Mouse (Mus musculus) heart, embryonic 15.5 days (tissue): ENCODE results near the gene Ucp2. TPM values are rescaled to one million over a fixed set of nuclear protein-coding genes. Genes with fewer than 3 reads are reported as not detected.
A peak's percentile ranks its signal among the peaks of the same experiment; 100 is the strongest.

Experiments
- ATAC-seq: fragments of 200-750 bp; cut with Nextera tagmentation; replicated peaks from 2 replicates; pipeline ENCODE4 v1.8.0; 2017; ENCODE audit warnings: low read depth, moderate TSS enrichment; ENCODE audit not compliant: insufficient number of reproducible peaks, insufficient read depth, low FRiP score
- H3K27ac ChIP-seq: fragments of 300-500 bp; sonication (generic); 2 replicates; pipeline ENCODE4 v1.5.1; 2015; ENCODE audit warnings: mild to moderate bottlenecking, inconsistent platforms
- H3K27me3 ChIP-seq: fragments of 300-500 bp; sonication (generic); 2 replicates; pipeline ENCODE4 v1.6.1; 2015; ENCODE audit warnings: inconsistent platforms
- H3K36me3 ChIP-seq: fragments of 300-500 bp; sonication (generic); 2 replicates; pipeline ENCODE4 v1.6.1; 2015; ENCODE audit warnings: mild to moderate bottlenecking, inconsistent platforms
- H3K4me1 ChIP-seq: fragments of 300-500 bp; sonication (generic); replicated peaks from 2 replicates; pipeline ENCODE4 v1.6.1; 2015; ENCODE audit warnings: inconsistent platforms
- H3K4me2 ChIP-seq: fragments of 300-500 bp; sonication (generic); 2 replicates; pipeline ENCODE4 v1.6.1; 2015; ENCODE audit warnings: inconsistent platforms, mild to moderate bottlenecking, moderate library complexity
- H3K4me3 ChIP-seq: fragments of 300-500 bp; sonication (generic); 2 replicates; pipeline ENCODE4 v1.5.1; 2015; ENCODE audit warnings: mild to moderate bottlenecking, inconsistent platforms
- H3K9ac ChIP-seq: fragments of 300-500 bp; sonication (generic); 2 replicates; pipeline ENCODE4 v1.6.1; 2015; ENCODE audit warnings: mild to moderate bottlenecking, inconsistent platforms
- H3K9me3 ChIP-seq: fragments of 300-500 bp; sonication (generic); replicated peaks from 2 replicates; pipeline ENCODE4 v1.6.1; 2016; ENCODE audit warnings: inconsistent platforms
- WGBS: fragments of 180-500 bp; shearing (Covaris S2); methylation state at CpG from one replicate; pipeline ENCODE4 v1.1.7; 2015; ENCODE audit warnings: mixed read lengths; 5-methylcytosine and 5-hydroxymethylcytosine counted together
- polyA plus RNA-seq: library from polyadenylated mRNA; unstranded; fragments of >200 nt; fragmentation: Nextera tagmentation; extraction: Ambion mirVana; gene quantifications from 2 replicates; pipeline ENCODE4 v1.2.1, GENCODE M21; 2015

Ucp2 gene
- polyA plus RNA-seq, 1 experiment from 2014 or later = 109 TPM

DNA sequence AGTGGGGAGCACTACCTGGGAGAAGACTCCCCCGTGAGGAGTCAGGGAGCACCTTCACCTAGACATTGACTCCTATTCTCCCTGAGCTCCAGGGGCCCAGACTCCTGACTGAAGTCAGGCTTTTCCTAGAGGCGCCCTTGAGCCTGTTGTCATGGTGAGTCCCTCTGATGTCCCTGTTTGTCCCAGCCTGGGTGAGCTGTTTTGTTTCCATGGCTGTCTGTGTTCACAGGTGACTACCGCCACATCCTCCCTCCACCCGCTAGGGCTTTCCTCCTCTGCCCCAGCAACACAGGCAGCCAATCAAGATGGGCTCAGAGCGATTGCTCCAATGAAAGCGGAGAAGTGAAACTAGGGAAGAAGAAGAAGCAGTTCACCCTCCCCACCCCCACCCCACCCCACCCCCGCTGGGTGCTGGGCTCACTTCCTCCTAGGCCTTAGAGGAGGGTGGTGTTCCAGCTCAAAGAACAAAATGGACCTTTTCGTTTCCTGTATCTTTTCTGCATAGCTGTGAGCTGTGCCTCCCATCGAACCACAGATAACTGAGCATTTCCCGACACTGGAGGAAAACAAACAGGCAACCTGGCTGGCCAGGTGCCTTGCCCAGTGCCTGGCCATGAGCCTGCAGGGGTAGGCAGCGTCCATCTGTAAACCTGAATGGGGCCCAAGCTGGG lies 2.6 kb downstream of the Ucp2 start:
- Histone ChIP-seq H3K36me3 (peaks cover 14% of the 10 kb centered on the region), H3K27ac (peak overlapping the region; percentile 76), H3K4me3 (peak overlapping the region; percentile 54), H3K27me3 (no peaks in the 10 kb centered on the region), H3K4me2 (peak overlapping the region; percentile 85), H3K9me3 (no peaks in the 10 kb centered on the region), H3K9ac (peak overlapping the region; percentile 33), H3K4me1 (peaks cover 42% of the 10 kb centered on the region)
- 25% methylated on average over 11 of the region's 11 CpGs for WGBS
- ATAC-seq = peak; percentile 34

DNA sequence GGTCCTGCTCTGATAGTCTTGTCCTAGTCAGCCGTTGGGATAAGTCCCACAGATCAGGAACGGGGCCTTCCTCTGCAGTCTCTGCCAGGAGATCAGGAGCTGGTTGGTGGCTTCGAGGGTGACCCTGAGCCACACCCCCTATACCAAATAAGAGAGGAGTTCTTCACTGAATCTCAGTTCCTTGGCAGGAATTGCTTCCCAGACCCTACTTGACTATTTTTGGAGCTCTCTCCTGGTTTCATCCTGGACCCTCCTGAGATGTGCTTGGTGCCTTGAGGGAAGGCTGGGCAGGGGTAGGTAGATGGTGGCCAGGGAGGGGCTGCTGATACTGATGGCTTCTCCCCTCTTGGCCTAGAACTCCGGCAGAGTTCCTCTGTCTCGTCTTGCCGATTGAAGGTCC lies 3.2 kb downstream of the Ucp2 start:
- no peak for ATAC-seq
- Histone ChIP-seq H3K27me3 (no peaks in the 10 kb centered on the region), H3K4me2 (peak overlapping the region; percentile 85), H3K9me3 (no peaks in the 10 kb centered on the region), H3K4me3 (peak overlapping the region; percentile 54; the same call in 1 of the 2 replicates), H3K36me3 (peaks cover 14% of the 10 kb centered on the region), H3K9ac (no peak overlapping the region), H3K27ac (peak overlapping the region; percentile 76), H3K4me1 (peaks cover 42% of the 10 kb centered on the region)
- 68% methylated on average over 6 of the region's 6 CpGs for WGBS

DNA sequence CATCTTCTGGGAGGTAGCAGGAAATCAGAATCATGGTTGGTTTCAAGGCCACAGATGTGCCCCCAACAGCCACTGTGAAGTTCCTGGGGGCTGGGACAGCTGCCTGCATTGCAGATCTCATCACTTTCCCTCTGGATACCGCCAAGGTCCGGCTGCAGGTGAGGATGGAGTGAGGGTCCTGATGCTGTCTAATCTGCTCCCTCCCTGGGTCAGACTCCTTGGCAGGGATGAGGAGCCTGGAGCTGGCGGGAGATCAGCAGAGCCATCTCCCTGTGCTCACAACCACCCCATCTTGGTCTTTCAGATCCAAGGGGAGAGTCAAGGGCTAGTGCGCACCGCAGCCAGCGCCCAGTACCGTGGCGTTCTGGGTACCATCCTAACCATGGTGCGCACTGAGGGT lies 3.7 kb downstream of the Ucp2 start:
- Histone ChIP-seq H3K27ac (peak overlapping the region; percentile 76; the same call in 1 of the 2 replicates), H3K4me1 (peaks cover 42% of the 10 kb centered on the region), H3K9me3 (no peaks in the 10 kb centered on the region), H3K4me3 (0 out of 2 replicates have a peak overlapping the region, but pooled peaks have one; percentile 54), H3K36me3 (peaks cover 14% of the 10 kb centered on the region), H3K4me2 (no peak overlapping the region), H3K27me3 (no peaks in the 10 kb centered on the region), H3K9ac (no peak overlapping the region)
- WGBS = 96% methylated on average over 9 of the region's 9 CpGs
- no peak for ATAC-seq

DNA sequence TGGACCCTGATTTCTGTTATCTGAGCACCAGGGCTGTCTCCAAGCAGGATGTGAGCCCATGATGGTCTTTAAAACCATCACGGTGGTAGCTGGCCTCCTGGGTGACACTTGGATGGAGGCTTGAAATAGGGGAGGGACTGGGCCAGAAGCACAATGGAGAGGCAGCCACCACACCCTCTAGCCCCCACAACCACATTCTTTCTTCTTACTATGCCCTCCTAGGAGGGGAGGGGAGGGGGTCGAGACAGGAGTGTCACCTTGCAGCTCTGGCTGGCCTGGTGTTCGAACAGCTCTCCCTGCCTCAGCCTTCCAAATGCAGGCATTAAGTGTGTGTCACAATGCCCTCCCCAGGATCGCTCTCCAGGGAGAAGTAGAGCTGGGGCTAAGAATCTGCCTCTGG lies 4.3 kb downstream of the Ucp2 start:
- H3K4me2 ChIP-seq = no peak overlapping the region
- 80% methylated on average over 4 of the region's 4 CpGs for WGBS
- no peak overlapping the region for H3K9ac ChIP-seq
- H3K36me3 ChIP-seq = peaks cover 14% of the 10 kb centered on the region
- ATAC-seq = no peak
- no peaks in the 10 kb centered on the region for H3K9me3 ChIP-seq
- no peak overlapping the region for H3K27ac ChIP-seq
- H3K27me3 ChIP-seq = no peaks in the 10 kb centered on the region
- H3K4me3 ChIP-seq = no peak overlapping the region
- peaks cover 41% of the 10 kb centered on the region for H3K4me1 ChIP-seq

DNA sequence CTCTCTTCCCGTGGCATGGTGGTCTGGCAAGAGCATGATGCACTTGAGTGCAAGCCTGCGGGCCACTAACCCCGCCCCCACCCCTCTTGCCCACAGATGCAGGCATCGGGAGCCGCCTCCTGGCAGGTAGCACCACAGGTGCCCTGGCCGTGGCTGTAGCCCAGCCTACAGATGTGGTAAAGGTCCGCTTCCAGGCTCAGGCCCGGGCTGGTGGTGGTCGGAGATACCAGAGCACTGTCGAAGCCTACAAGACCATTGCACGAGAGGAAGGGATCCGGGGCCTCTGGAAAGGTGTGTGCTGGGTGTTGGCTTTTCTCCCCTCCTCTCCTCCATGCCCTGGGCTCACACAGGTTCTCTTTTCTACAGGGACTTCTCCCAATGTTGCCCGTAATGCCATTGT lies 4.8 kb downstream of the Ucp2 start:
- 85% methylated on average over 13 of the region's 13 CpGs for WGBS
- H3K9ac ChIP-seq = no peak overlapping the region
- no peak for ATAC-seq
- no peaks in the 10 kb centered on the region for H3K9me3 ChIP-seq
- H3K4me3 ChIP-seq = no peak overlapping the region
- H3K36me3 ChIP-seq = peaks cover 14% of the 10 kb centered on the region
- H3K27ac ChIP-seq = no peak overlapping the region
- H3K4me1 ChIP-seq = peaks cover 35% of the 10 kb centered on the region
- no peak overlapping the region for H3K4me2 ChIP-seq
- no peaks in the 10 kb centered on the region for H3K27me3 ChIP-seq

DNA sequence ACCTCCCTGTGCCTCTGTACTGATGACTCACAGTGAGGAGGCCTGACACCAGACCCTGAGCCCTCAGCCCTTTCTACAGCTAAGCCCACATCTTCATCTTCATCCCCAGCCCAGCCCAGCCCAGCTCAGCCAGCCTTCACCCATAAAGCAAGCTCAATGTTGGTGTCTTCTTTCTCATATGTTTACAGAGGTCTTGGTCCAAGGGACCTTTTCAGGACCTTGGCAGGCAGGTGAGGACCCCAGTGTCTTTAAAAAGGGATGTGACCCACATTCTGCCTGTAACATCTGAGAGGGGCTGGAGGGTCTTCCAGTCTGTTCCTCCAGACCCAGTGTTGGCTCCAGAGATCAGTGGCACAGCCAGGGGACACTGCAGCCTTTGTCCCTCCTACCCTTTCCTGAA lies 6.3 kb downstream of the Ucp2 start:
- Histone ChIP-seq H3K27ac (no peak overlapping the region), H3K9me3 (no peaks in the 10 kb centered on the region), H3K4me3 (no peak overlapping the region), H3K36me3 (peaks cover 14% of the 10 kb centered on the region), H3K4me2 (no peak overlapping the region), H3K27me3 (no peaks in the 10 kb centered on the region), H3K9ac (no peak overlapping the region), H3K4me1 (peaks cover 20% of the 10 kb centered on the region)
- ATAC-seq = no peak

DNA sequence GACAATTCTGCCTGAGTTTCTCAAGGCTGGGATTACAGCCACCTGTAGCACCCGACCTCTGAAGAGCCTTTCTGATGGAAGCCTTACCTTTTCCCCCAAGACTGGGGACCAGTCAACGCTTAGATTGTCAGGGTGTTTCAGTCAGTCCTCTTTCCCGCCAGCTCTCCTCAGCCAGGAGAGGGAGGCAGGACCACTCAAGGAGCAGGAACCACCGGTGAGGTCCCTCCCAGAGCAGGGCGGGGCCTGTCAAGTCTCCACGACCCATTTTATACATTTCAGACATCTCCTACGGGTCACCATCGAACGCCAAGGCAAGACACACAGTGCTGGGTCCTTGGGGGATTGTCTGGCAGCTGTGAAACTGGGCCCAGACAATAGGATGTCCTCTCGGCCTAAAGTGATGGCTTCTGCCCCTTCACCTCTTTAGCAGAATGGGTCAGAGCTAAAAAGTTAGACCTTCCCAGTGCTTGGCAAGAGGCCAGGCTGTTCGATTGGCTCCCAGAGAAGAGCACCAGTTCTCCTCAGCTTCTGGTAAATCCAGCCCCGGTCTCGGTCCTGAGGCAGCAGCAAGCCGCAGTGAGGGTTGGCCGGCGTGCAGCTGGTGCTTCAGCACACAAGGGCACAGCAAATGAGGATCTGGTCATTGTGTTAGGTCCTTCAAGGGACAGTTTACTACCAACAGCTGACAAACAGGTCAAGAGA lies 7.3 kb downstream of the Ucp2 start:
- no peak overlapping the region for H3K27ac ChIP-seq
- H3K36me3 ChIP-seq = peaks cover 14% of the 10 kb centered on the region
- no peaks in the 10 kb centered on the region for H3K27me3 ChIP-seq
- WGBS = 59% methylated on average over 16 of the region's 16 CpGs
- H3K9me3 ChIP-seq = no peaks in the 10 kb centered on the region
- no peak overlapping the region for H3K4me3 ChIP-seq
- ATAC-seq = no peak
- no peak overlapping the region for H3K4me2 ChIP-seq
- H3K4me1 ChIP-seq = peaks cover 11% of the 10 kb centered on the region
- no peak overlapping the region for H3K9ac ChIP-seq

DNA sequence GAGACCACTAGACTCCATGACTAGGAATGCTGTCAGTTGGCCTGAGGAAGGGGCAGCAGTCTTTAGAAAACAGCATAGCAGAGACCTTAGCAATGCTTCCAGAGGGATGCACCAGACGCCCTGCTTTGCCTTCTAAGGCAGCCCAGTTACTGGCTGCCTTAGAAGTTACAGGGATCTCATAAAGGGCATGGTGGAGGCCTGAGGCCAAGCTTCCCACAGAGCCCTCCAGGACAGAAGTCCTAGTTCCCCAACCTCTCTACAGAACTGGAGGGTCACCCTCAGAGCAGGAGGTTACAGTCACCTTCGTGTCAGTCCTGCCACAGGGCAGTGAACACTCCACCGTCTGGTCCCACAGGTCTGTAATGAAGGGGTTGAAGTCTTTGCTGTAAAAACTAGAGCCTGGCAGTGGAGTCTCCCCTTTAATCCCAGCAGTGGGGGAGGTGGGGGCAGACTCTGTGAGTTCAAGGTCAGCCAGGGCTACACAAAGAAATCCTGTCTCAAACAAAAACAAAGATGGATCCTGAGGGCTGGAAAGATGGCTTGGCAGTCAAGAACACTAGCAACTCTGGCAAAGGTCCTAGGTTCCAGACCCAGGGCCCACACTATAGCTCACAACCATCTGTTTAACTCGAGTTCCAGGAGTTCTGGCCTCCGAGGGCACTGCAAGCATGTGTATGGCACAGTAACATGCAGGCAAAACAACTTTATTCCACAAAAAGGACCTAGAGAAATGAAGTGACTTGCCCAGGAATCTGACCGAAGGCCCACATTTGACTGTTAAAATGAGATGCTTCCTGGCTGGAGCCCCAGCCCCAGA lies 8.1 kb downstream of the Ucp2 start:
- Histone ChIP-seq H3K4me1 (peaks cover 3% of the 10 kb centered on the region), H3K27ac (no peak overlapping the region), H3K27me3 (no peaks in the 10 kb centered on the region), H3K9me3 (no peaks in the 10 kb centered on the region), H3K36me3 (peaks cover 14% of the 10 kb centered on the region), H3K4me3 (no peak overlapping the region), H3K9ac (no peak overlapping the region), H3K4me2 (no peak overlapping the region)
- no peak for ATAC-seq
- 67% methylated on average over 6 of the region's 6 CpGs for WGBS

DNA sequence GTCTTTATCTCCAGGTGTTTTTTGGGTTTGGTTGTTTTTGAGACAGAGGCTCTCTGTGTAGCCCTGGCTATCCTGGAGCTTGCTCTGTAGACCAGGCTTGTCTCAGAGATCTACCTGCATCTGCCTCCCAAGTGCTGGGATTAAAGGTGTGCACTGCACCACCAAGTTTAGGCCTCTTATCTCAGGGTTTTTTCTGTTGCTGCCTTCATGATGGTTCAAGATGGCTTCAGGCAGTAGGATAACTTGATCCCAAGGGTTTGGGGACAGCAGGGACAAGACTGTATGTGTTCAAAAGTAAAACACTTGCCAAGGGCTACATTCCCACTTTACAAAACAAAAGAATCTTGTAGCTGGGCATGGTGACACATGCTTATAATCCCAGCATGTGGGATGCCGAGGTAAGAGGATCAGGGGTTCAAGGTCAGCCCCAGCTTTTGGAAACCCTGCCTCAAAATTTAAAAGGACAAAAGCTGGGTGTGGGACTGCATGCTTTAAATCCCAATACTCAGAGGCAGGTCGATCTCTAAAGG lies 8.8 kb downstream of the Ucp2 start:
- H3K27me3 ChIP-seq = no peaks in the 10 kb centered on the region
- whole genome bisulfite sequencing = 53% methylated on average over 2 of the region's 2 CpGs
- no peaks in the 10 kb centered on the region for H3K4me1 ChIP-seq
- no peak overlapping the region for H3K4me3 ChIP-seq
- H3K9me3 ChIP-seq = no peaks in the 10 kb centered on the region
- no peak for ATAC-seq
- no peak overlapping the region for H3K9ac ChIP-seq
- no peak overlapping the region for H3K27ac ChIP-seq
- H3K4me2 ChIP-seq = no peak overlapping the region
- H3K36me3 ChIP-seq = peaks cover 10% of the 10 kb centered on the region

DNA sequence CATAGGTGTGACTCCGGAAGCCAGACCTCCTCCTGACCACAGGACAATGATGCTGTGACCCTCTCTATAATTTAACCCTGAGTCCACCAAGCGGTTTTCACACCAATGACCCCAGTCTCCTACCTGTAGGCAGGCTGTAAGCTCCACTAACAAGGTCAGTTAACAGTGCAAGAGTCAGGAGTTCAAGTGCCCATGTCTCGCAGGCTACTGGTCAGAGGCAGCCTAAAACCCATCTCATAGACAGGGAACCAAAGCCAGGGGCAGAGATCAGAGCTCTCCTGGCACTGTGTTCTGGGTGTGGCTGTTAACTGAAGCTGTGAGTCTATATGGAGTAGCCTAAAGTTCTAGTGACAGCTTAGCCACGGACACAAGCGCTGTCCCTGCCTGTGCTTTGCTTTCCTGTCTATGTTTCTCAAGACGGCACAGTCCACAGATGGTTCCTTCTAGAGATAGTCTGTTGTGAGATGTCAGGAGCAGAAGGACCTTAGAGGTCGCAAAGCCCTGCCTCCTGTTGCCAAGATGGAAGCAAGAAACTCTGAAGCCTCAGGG lies 9.3 kb downstream of the Ucp2 start:
- 65% methylated on average over 7 of the region's 7 CpGs for WGBS
- Histone ChIP-seq H3K9me3 (no peaks in the 10 kb centered on the region), H3K4me1 (no peaks in the 10 kb centered on the region), H3K9ac (no peak overlapping the region), H3K4me2 (no peak overlapping the region), H3K4me3 (no peak overlapping the region), H3K27ac (no peak overlapping the region), H3K36me3 (0 out of 2 replicates have a peak, but pooled peaks cover 5% of the 10 kb centered on the region), H3K27me3 (no peaks in the 10 kb centered on the region)
- ATAC-seq = no peak

DNA sequence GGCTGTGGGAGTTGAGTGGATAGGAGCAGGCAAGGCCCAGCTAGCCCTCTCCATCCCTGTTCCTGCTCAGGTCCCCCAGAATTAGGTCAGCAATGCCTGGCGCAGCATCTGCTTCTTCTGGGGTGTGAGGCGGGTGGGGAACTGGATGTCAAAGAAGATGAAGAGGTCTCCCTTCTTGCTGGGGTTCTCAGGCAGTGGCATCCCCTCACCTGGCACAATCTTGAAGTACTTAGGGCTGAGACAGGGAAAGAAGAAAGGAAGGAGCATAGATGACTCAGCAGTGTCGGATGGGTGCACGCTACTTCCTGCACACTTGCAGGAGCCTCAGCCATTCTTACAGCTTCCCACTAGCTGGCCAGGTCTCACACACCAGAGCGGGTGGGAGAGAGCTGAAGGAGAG lies 9.9 kb downstream of the Ucp2 start:
- no peaks in the 10 kb centered on the region for H3K36me3 ChIP-seq
- 74% methylated on average over 5 of the region's 5 CpGs for WGBS
- no peaks in the 10 kb centered on the region for H3K9me3 ChIP-seq
- no peak overlapping the region for H3K4me2 ChIP-seq
- no peak overlapping the region for H3K27ac ChIP-seq
- H3K4me3 ChIP-seq = no peak overlapping the region
- H3K27me3 ChIP-seq = no peaks in the 10 kb centered on the region
- no peaks in the 10 kb centered on the region for H3K4me1 ChIP-seq
- H3K9ac ChIP-seq = no peak overlapping the region
- no peak for ATAC-seq
